20 mouse cellular contexts compared by ENCODE assay signal in the genomic region with DNA sequence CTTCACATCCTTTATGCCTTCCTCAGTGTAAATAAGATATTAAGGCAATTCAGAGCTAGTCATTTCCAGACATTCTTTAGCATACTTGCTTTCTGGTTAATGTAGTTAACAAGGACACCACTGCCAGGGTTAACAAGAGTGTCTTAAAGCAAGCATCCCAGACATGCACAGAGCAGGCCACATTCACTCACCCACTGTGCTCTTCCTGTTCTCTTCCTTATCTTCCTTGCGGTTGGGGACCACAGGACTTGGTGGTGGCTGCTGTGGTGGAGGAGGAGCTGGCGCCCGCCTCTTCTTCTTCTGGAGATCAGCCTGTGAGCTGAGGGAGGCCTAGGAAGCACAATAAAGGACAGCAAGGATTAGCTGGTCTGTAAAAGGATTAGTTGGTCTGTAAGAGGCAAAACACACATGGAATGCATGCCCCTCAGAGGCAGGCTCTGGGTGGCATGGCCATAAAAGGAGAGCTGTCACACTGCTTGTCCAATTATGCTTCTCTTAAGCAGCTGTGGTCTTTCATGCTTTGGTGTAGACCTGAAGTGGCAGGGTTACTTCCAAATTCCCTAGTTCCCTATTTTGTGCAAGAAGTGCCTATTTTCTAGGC.
DNase-seq lines count a peak whose midpoint lies in the region; ATAC-seq lines count a peak whose summit lies in the region.
"Had no signal": no experiment of that assay in that cellular context is flagged by ENCODE, and none has a peak within 500 bp of the region (broad histone marks: within the 10 kb centered on the region; RNA-seq: fewer than 3 reads in every experiment).

No protein-coding gene starts in this region.

- H3K4me3 ChIP-seq in heart, embryonic 15.5 days, result peak overlapping the region; percentile 16
- H3K4me3 ChIP-seq: forebrain, embryonic 15.5 days; limb, embryonic 10.5 days had no signal

- peak overlapping the region; percentile 75 for H3K27ac ChIP-seq in heart, embryonic 15.5 days
- H3K27ac ChIP-seq: forebrain, embryonic 15.5 days; limb, embryonic 10.5 days had no signal

- H3K27me3 ChIP-seq in heart, embryonic 15.5 days, result no peaks in the 10 kb centered on the region
- H3K27me3 ChIP-seq: CH12.LX; forebrain, embryonic 15.5 days had no signal

- ATAC-seq in heart, embryonic 15.5 days (replicated peaks; ENCODE audit: insufficient number of reproducible peaks, insufficient read depth, low FRiP score, low read depth), result 0 out of 2 replicates have a peak, but pooled peaks have one; percentile 39
- ATAC-seq: forebrain, embryonic 15.5 days; inflammation-experienced regulatory T-cells, adult 6 months had no signal

- whole genome bisulfite sequencing in heart, embryonic 15.5 days, result 26% methylated on average over 3 of the region's 3 CpGs

- H3K4me1 ChIP-seq in heart, embryonic 15.5 days (replicated peaks), result peaks cover 12% of the 10 kb centered on the region
- H3K4me1 ChIP-seq: forebrain, embryonic 15.5 days; limb, embryonic 10.5 days had no signal

- DNase-seq in embryo, embryonic 10 days (ENCODE audit: low spot score), result peak; percentile 10
- DNase-seq in embryo, embryonic 9.5 days (ENCODE audit: extremely low spot score), result no peak
- DNase-seq in heart, adult 11 months, result no peak
- peak; percentile 21 for DNase-seq in right cerebral cortex, adult 18-20 months
- DNase-seq in right cerebral cortex, postnatal 36 days (ENCODE audit: low spot score in 2 of 2), result no peak
- DNase-seq in adrenal gland, postnatal 4 days (ENCODE audit: low spot score in 2 of 2), result no peak
- DNase-seq in cerebellum, adult 18-20 months, result no peak
- DNase-seq: adrenal gland, postnatal 36 days; cerebellum, postnatal 36 days; gastrocnemius, postnatal 14 days; kidney, adult 9 months; kidney, postnatal 4 days; lung, postnatal 36 days; right cerebral cortex, postnatal 25 days; thymus, postnatal 4 days had no signal

- H3K36me3 ChIP-seq in heart, embryonic 15.5 days, result no peaks in the 10 kb centered on the region
- H3K36me3 ChIP-seq: forebrain, embryonic 15.5 days; limb, embryonic 10.5 days had no signal

- H3K4me2 ChIP-seq in heart, embryonic 15.5 days, result peak overlapping the region; percentile 46
- H3K4me2 ChIP-seq: forebrain, embryonic 15.5 days had no signal

- no peaks in the 10 kb centered on the region for H3K9me3 ChIP-seq in heart, embryonic 15.5 days (replicated peaks)
- H3K9me3 ChIP-seq: forebrain, embryonic 15.5 days; limb, embryonic 10.5 days had no signal

- H3K9ac ChIP-seq in heart, embryonic 15.5 days, result peak overlapping the region; percentile 9; the same call in 1 of the 2 replicates
- H3K9ac ChIP-seq: forebrain, embryonic 15.5 days had no signal

Comparison
In these comparisons a context has a peak if more than half of its experiments do, and no peak if none do; other contexts are left out.
1. DNase-seq: peak in embryo, embryonic 10 days (single experiment) and right cerebral cortex, adult 18-20 months (single experiment); none in embryo, embryonic 9.5 days (single experiment), heart, adult 11 months (single experiment), right cerebral cortex, postnatal 36 days (0 of 2), adrenal gland, postnatal 4 days (0 of 2) and cerebellum, adult 18-20 months (0 of 2).